10 mouse cellular contexts compared by ENCODE assay signal in the genomic region with DNA sequence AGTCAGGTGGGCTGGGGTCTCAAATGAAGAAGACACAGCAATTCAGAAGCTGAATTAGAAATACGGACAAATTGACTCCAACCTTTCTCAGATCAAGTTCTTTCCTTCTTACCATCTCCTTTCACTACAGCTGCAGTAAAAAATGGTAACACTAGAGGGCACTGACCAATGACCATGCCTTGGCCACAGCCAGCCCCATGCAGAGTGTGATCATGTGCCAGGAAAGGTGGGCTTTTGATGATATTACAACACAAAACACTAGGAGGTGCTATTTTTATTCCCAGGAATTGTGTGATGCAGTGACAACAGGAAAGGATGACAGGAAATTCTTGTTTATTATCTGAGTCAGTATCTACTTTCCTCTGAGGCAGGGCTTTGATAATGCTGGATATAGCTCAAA. TPM values are rescaled to one million over a fixed set of nuclear protein-coding genes. Genes with fewer than 3 reads are reported as not detected.
DNase-seq lines count a peak whose midpoint lies in the region; ATAC-seq lines count a peak whose summit lies in the region.
"Had no signal": no experiment of that assay in that cellular context is flagged by ENCODE, and none has a peak within 500 bp of the region (broad histone marks: within the 10 kb centered on the region; RNA-seq: fewer than 3 reads in every experiment).

No protein-coding gene starts in this region.

- H3K36me3 ChIP-seq in neural tube, embryonic 15.5 days: no peaks in the 10 kb centered on the region
- H3K36me3 ChIP-seq: heart, embryonic 15.5 days had no signal

- no peak overlapping the region for H3K4me3 ChIP-seq in neural tube, embryonic 15.5 days (replicated peaks)
- H3K4me3 ChIP-seq: heart, embryonic 15.5 days had no signal

- H3K9ac ChIP-seq in neural tube, embryonic 15.5 days (replicated peaks): no peak overlapping the region
- H3K9ac ChIP-seq: heart, embryonic 15.5 days had no signal

- H3K27me3 ChIP-seq in neural tube, embryonic 15.5 days (replicated peaks): no peaks in the 10 kb centered on the region
- H3K27me3 ChIP-seq: heart, embryonic 15.5 days had no signal

- no peak overlapping the region for H3K27ac ChIP-seq in neural tube, embryonic 15.5 days (replicated peaks)
- H3K27ac ChIP-seq: heart, embryonic 15.5 days had no signal

- H3K4me2 ChIP-seq in neural tube, embryonic 15.5 days: no peak overlapping the region
- H3K4me2 ChIP-seq: heart, embryonic 15.5 days had no signal

- WGBS in neural tube, embryonic 15.5 days: 57% methylated on average over 1 of the region's 1 CpGs

- ATAC-seq in neural tube, embryonic 15.5 days (ENCODE audit: low FRiP score): no peak
- ATAC-seq in megakaryocyte-erythroid progenitor cell, adult 5-6 weeks (replicated peaks; ENCODE audit: low FRiP score, low TSS enrichment, poor library complexity, severe bottlenecking): peak; percentile 74

- H3K9me3 ChIP-seq in neural tube, embryonic 15.5 days (replicated peaks): no peaks in the 10 kb centered on the region
- H3K9me3 ChIP-seq: heart, embryonic 15.5 days had no signal

- peak; percentile 9 for DNase-seq in adrenal gland, postnatal 10 days
- no peak for DNase-seq in adrenal gland, adult 18-20 months (ENCODE audit: low spot score in 2 of 2)
- peak; percentile 14 for DNase-seq in neural tube, embryonic 10.5 days (ENCODE audit: extremely low spot score, low spot score)
- DNase-seq in induced T-regulatory cell, adult 2 months (ENCODE audit: low read depth): peak; percentile 72
- DNase-seq in urinary bladder, adult 2 months (ENCODE audit: low spot score): no peak
- DNase-seq in testis, postnatal 10 days (ENCODE audit: low spot score): no peak

- H3K4me1 ChIP-seq in neural tube, embryonic 15.5 days: peaks cover 3% of the 10 kb centered on the region; the same call in 1 of the 2 replicates

RNA-seq across cellular contexts. Expression of gene Ccr3, which starts 11.6 kb away (rescaled TPM):
- under 1 TPM; 0.33 to 0.42 TPM for total RNA-seq in adrenal gland, postnatal 10 days (2021)
- total RNA-seq in adrenal gland, adult 18-20 months (2021): not detected
- 0.05 TPM in 1 of 2 replicates, not detected in the other for polyA plus RNA-seq in neural tube, embryonic 15.5 days (2015; fragmentation: Nextera tagmentation; extraction: Ambion mirVana)
- total RNA-seq in megakaryocyte-erythroid progenitor cell, adult 5-6 weeks (2014; fragmentation: Nextera tagmentation): not detected in 2 replicates
- not detected in 2 replicates for total RNA-seq in megakaryocyte-erythroid progenitor cell, adult 5-6 weeks (2017)
- polyA plus RNA-seq in urinary bladder, adult 2 months (2012; rRNA removed): 0.32 and 0.38 TPM in 2 replicates
- polyA plus RNA-seq: neural tube, embryonic 14.5 days had no signal

RNA-seq across cellular contexts. Expression of gene Ccr1l1, which starts 55.1 kb away (rescaled TPM):
- total RNA-seq in adrenal gland, postnatal 10 days (2021): not detected
- not detected for total RNA-seq in adrenal gland, adult 18-20 months (2021)
- not detected in 2 replicates for polyA plus RNA-seq in neural tube, embryonic 15.5 days (2015; fragmentation: Nextera tagmentation; extraction: Ambion mirVana)
- not detected in 2 replicates for total RNA-seq in megakaryocyte-erythroid progenitor cell, adult 5-6 weeks (2014; fragmentation: Nextera tagmentation)
- not detected in 2 replicates for total RNA-seq in megakaryocyte-erythroid progenitor cell, adult 5-6 weeks (2017)
- polyA plus RNA-seq in urinary bladder, adult 2 months (2012; rRNA removed): 0.17 and 0.37 TPM in 2 replicates
- polyA plus RNA-seq: heart, embryonic 15.5 days; neural tube, embryonic 14.5 days had no signal

Comparison
In these comparisons a context has a peak if more than half of its experiments do, and no peak if none do; other contexts are left out.
1. DNase-seq: peak in adrenal gland, postnatal 10 days (single experiment), neural tube, embryonic 10.5 days (single experiment) and induced T-regulatory cell, adult 2 months (single experiment); none in adrenal gland, adult 18-20 months (0 of 2), urinary bladder, adult 2 months (single experiment) and testis, postnatal 10 days (single experiment).